Mouse (Mus musculus) megakaryocyte, embryonic 14.5 days (primary cell): ENCODE results near the gene Zc3h10. TPM values are rescaled to one million over a fixed set of nuclear protein-coding genes. Genes with fewer than 3 reads are reported as not detected.
"Not testable (repeated sequence)": the region's sequence is repeated elsewhere in the genome, so short reads cannot be mapped to it uniquely, and the experiment has no call there.

Experiments
- H3K27me3 ChIP-seq: replicated peaks from 2 replicates; pipeline ENCODE3; 2012; ENCODE audit warnings: inconsistent platforms
- H3K36me3 ChIP-seq: replicated peaks from 2 replicates; pipeline ENCODE3; 2012; ENCODE audit warnings: low read length, inconsistent platforms, mixed read lengths
- H3K4me1 ChIP-seq: 2 replicates; pipeline ENCODE4 v1.6.1; 2012; ENCODE audit warnings: inconsistent platforms
- H3K4me3 ChIP-seq: replicated peaks from 2 replicates; pipeline ENCODE3; 2012; ENCODE audit warnings: moderate library complexity, mild to moderate bottlenecking, inconsistent platforms
- H3K9me3 ChIP-seq: 2 replicates; pipeline ENCODE4 v1.6.1; 2012; ENCODE audit warnings: inconsistent platforms
- FLI1 ChIP-seq: IDR thresholded peaks from 2 replicates; pipeline ENCODE4 v1.6.1; 2012; ENCODE audit warnings: low read length, inconsistent platforms, mixed read lengths
- GATA1 ChIP-seq: IDR thresholded peaks from 3 replicates; pipeline ENCODE4 v1.6.1; 2012; ENCODE audit warnings: mixed read lengths, low read length, inconsistent platforms, borderline replicate concordance
- polyA plus RNA-seq: library from polyadenylated mRNA; stranded (reverse); fragments of >175 nt; gene quantifications from 2 replicates; pipeline ENCODE4 v1.2.3, GENCODE M21; 2012; ENCODE audit warnings: low replicate concordance; ENCODE audit not compliant: insufficient read depth

Zc3h10 gene
- polyA plus RNA-seq, 1 experiment, result 24.2 TPM

DNA sequence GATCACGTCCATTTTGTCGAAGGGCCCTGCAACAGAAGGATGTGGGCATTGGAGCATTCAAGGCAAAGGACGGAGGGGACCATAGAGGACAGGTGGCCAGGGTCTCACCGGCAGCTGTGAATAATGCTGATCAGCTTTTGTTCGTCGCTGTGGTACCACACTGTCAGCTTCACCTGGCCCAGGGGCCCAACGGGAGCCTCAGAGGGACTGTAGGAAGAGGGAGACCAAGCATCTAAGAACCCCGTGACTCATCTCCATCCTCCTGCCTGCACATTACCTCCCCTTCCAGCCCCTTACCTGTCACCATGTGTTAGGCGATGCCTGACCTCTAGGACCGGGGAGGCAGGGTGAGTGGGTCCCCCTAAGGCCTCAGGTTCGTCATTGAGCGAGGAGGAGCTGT, 35.8 kb downstream of the Zc3h10 start:
- H3K27me3 ChIP-seq, result no peaks in the 10 kb centered on the region
- H3K4me1 ChIP-seq, result peaks cover 22% of the 10 kb centered on the region
- H3K9me3 ChIP-seq, result no peaks in the 10 kb centered on the region
- H3K36me3 ChIP-seq, result peaks cover 89% of the 10 kb centered on the region
- TF ChIP-seq GATA1, result no peak
- no peak for TF ChIP-seq FLI1
- no peak overlapping the region for H3K4me3 ChIP-seq

DNA sequence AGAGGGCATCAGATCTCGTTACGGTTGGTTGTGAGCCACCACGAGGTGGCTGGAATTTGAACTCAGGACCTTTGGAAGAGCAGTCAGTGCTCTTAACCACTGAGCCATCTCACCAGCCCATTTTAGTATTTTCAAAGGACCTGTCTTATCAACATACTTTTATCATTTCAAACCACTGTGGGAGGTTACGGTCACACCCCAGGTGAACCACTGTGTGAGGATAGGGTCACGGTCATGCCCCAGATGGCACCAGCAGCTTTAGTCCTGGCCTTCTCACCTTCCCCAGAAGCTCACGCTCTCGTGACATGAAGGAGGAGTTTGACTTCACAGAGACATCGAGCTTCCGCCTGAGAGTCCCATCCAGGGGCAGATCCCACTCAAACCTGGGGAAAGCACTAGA, 36.4 kb downstream of the Zc3h10 start:
- TF ChIP-seq FLI1, result no peak
- no peak for TF ChIP-seq GATA1
- H3K9me3 ChIP-seq, result no peaks in the 10 kb centered on the region
- peaks cover 89% of the 10 kb centered on the region for H3K36me3 ChIP-seq
- peaks cover 19% of the 10 kb centered on the region for H3K4me1 ChIP-seq
- no peak overlapping the region for H3K4me3 ChIP-seq
- H3K27me3 ChIP-seq, result no peaks in the 10 kb centered on the region

DNA sequence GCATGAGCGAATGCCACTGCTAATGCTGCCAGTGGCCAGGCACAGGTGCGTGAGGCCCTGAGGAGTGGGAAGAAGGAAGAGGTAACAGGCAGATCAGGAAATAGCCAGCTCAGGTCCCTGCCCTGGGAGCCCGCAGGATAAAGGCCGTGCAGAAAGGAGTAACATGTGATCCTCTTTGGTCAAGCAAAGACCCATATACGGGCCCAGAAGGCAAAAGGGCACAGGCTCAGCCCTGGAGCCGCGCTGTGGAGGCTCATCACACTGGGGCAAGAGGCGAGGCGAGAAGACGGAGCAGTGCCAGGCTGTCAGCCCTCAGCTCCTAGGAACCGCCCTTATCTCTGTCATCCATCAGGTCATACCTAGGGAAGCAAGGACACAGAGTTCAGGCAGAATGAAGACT, 37.3 kb downstream of the Zc3h10 start:
- Histone ChIP-seq H3K9me3 (peaks cover 3% of the 10 kb centered on the region; the same call in 1 of the 2 replicates), H3K4me1 (peaks cover 20% of the 10 kb centered on the region), H3K27me3 (no peaks in the 10 kb centered on the region), H3K4me3 (no peak overlapping the region), H3K36me3 (peaks cover 86% of the 10 kb centered on the region)
- no peak for TF ChIP-seq GATA1
- no peak for TF ChIP-seq FLI1

DNA sequence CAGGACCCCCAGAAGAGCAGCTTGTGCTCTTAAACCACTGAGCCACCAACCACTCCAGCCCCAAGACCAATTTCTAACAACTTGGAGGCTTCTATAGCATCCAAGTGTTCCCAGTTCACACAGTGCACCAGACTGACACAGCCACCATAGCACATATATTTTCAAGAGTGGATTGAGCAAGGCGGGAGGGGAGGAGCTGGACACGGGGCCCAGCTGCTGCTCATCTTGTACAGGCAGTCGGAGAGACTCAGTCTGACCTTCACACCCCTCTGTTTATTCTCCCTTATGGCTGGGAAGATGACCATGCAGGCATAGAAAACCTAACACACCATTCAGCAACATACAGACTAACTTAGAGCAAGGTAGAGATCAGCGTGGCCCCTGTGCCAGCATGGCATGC, 37.7 kb downstream of the Zc3h10 start:
- TF ChIP-seq GATA1 (no peak), FLI1 (no peak)
- no peak overlapping the region for H3K4me3 ChIP-seq
- H3K9me3 ChIP-seq, result peaks cover 3% of the 10 kb centered on the region; the same call in 1 of the 2 replicates
- H3K4me1 ChIP-seq, result peaks cover 25% of the 10 kb centered on the region
- H3K36me3 ChIP-seq, result peaks cover 81% of the 10 kb centered on the region
- H3K27me3 ChIP-seq, result no peaks in the 10 kb centered on the region

DNA sequence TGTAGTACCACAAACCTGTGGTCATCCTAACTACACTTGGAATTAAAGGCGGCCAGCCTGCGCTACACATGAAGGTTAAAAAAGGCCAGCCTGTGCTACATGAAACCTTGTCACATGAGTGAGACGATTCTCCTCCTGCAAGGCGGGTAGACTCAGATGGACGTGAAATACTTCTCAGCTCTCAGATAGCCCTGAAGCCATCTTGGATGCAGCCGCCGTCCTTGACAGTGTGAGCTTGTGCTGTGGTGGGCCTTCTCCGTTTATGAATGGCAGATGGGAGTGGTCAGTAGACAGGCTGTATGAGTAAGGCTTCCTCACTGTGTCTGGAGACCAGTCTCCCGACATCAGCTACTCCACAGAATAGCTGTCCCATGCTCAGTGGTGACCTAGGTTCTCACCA, 38.4 kb downstream of the Zc3h10 start:
- Histone ChIP-seq H3K27me3 (no peaks in the 10 kb centered on the region), H3K9me3 (peaks cover 3% of the 10 kb centered on the region; the same call in 1 of the 2 replicates), H3K4me1 (peaks cover 31% of the 10 kb centered on the region), H3K36me3 (peaks cover 81% of the 10 kb centered on the region), H3K4me3 (no peak overlapping the region)
- TF ChIP-seq GATA1 (no peak), FLI1 (no peak)

DNA sequence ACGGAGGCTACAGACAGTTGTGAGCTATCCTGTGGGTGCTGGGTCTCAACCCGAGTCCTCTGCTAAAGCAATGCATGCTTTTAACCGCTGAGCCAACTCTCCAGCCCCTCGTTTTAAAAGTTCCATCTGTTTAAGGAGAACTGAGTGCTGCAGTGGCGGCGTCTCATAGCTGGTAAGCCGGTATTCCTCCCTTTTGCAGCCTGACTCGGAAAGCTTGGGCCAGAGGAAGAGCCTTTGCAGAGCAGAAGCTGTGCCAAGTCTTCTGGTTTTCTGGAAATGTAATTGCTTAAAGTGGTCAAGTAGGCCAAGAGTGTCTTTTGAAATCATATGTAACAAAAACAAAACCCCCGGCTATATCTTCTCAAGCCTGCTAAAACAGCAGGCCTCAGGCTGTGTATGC, 39.3 kb downstream of the Zc3h10 start:
- TF ChIP-seq GATA1 (no peak), FLI1 (no peak)
- H3K27me3 ChIP-seq, result no peaks in the 10 kb centered on the region
- H3K4me3 ChIP-seq, result no peak overlapping the region
- peaks cover 40% of the 10 kb centered on the region for H3K4me1 ChIP-seq
- peaks cover 77% of the 10 kb centered on the region for H3K36me3 ChIP-seq
- H3K9me3 ChIP-seq, result peaks cover 3% of the 10 kb centered on the region; the same call in 1 of the 2 replicates

DNA sequence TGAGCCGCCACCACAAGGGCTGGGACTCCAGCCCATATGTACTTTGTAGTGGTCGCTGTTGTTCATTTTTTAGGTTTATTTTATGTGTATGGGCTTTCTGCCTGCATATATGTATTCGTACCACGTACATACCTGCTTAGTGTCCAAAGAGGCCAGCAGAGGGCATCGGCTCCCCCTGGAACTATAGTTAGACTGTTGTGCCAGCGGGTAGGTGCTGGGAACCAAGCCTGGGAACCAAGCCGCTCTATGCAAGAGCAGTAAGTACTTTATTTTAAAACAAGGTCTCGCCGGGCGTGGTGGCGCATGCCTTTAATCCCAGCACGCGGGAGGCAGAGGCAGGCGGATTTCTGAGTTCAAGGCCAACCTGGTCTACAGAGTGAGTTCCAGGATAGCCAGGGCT, 41.6 kb downstream of the Zc3h10 start:
- Histone ChIP-seq H3K27me3 (no peaks in the 10 kb centered on the region), H3K4me1 (peaks cover 55% of the 10 kb centered on the region), H3K36me3 (peaks cover 62% of the 10 kb centered on the region), H3K4me3 (no peak overlapping the region), H3K9me3 (peaks cover 3% of the 10 kb centered on the region; the same call in 1 of the 2 replicates)
- TF ChIP-seq GATA1, result no peak
- TF ChIP-seq FLI1, result no peak

DNA sequence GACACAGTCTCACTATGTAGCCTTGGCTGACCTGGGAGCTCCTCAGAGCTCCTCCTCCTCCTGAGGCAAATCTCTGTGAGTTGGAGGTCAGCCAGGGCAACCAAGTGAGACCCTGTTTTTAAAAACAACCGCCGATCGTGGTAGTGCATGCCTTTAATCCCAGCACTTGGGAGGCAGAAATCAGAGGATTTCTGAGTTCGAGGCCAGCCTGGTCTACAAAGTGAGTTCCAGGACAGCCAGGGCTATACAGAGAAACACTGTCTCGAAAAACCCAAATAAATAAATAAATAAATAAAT, 42.3 kb downstream of the Zc3h10 start:
- H3K36me3 ChIP-seq, result peaks cover 56% of the 10 kb centered on the region
- not testable (repeated sequence) for H3K9me3 ChIP-seq, H3K4me3 ChIP-seq, H3K27me3 ChIP-seq
- peaks cover 59% of the 10 kb centered on the region for H3K4me1 ChIP-seq

DNA sequence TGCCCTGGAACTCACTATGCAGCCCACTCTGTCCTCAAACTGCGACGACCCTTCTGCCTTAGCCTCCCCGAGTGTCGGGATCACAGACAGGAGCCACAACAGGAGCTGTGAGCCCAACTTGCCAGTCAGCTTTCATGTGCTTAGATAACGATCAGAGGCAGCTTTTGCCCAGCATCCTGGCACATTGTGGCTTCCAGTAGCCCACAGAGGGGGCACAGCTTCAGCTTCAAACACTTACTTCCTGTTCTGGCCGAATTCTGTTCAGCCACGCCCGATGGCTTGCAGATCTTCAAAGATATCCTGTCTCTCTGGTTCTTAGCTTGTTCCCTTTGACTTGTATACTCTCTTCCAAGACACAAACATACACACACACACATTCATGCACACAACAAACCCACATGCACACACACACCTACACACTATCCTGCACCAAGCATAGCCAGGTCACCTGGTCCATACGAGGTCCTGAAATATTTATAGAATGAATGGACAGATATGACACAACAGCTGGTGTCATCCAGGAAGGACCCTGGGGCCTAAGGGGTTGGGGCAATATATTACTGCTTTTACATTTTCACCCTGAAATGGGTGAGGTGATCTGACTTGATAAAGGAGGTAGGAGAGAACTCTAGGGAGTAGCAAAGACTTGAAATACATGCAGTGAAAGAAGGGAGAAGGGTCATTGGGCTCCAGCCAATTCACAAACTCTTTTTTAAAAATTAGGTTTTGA, 42.8 kb downstream of the Zc3h10 start:
- Histone ChIP-seq H3K36me3 (peaks cover 51% of the 10 kb centered on the region), H3K4me3 (peak overlapping the region; percentile 85)

DNA sequence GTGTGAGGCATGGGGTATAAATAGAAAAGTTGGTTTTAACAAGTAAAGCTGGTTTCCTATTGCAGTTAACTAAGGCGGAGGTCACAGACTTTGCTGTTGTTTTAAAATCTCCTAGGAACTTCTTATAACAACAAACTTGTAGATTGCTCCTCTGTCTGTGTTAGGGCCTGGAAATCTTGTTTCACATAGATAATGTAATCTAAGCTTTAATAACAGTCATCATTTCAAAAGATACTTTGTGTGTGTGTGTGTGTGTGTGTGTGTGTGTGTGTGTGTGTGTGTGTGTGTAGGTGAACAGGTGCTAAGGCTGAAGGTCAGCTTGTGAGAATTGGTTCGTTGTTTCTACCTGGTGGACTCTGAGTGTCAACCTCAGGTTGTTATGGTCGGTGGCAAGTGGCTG, 43.6 kb downstream of the Zc3h10 start:
- Histone ChIP-seq H3K9me3 (peaks cover 3% of the 10 kb centered on the region; the same call in 1 of the 2 replicates), H3K4me3 (peak overlapping the region; percentile 85), H3K4me1 (peaks cover 66% of the 10 kb centered on the region), H3K27me3 (no peaks in the 10 kb centered on the region), H3K36me3 (peaks cover 43% of the 10 kb centered on the region)
- TF ChIP-seq GATA1 (no peak), FLI1 (no peak)

More for the DNA sequence above, 42.8 kb downstream of the Zc3h10 start:
- TF ChIP-seq FLI1, result no peak
- TF ChIP-seq GATA1, result peak; percentile 24; the same call in 1 of the 3 replicates
- Histone ChIP-seq H3K4me1 (peaks cover 64% of the 10 kb centered on the region), H3K9me3 (peaks cover 3% of the 10 kb centered on the region; the same call in 1 of the 2 replicates), H3K27me3 (no peaks in the 10 kb centered on the region)
